Mouse (Mus musculus) right cerebral cortex, postnatal 4 days (tissue): ENCODE measurements around the gene Pcnp.
"Not testable (repeated sequence)": the region's sequence is repeated elsewhere in the genome, so short reads cannot be mapped to it uniquely, and the experiment has no call there.

Experiments used
- DNase-seq: peaks from one replicate; pipeline ENCODE4 v3.0.0-alpha.2; 2022

The Pcnp gene

DNA sequence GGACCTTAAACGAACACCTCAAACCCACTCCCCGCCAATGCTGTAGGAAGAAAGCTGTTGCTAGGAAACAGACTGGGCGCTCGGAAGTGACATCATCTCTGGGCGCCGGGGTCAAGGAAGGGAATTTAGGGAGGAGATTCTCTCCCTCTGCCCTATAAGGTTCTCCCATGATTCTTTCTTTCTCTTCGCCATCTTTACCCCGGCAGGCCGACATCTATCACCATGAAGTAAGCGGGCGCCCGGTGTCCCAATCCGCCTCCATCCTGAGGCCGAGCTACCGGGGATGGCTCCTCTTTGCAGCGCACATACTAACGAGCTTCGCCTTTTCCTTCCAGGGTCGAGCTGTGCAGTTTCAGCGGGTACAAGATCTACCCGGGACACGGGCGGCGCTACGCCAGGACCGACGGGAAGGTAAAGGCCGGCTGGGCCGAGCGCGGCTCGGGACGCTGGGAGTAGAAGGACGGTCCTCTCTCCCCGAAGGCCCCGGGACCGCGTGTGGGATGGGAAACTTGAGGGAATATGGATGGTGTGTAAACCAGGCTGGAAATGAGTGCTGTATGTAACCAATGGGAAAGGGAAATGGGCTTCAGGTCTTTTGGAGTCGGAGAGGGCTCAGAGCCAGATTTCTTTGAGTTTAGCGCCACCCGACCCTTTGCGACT lies 63.2 kb downstream of the Pcnp start, which contains the start of gene Rpl24:
Gene Rpl24, plus strand, starts transcription at position 64 of the 660 bp plus-strand sequence.
- peak; percentile 97 for DNase-seq

- DNase-seq, result no peak
Observed at GRCm38 (mm10) chr16:55964126-55964949, 65.2 kb downstream of the Pcnp start.

DNA sequence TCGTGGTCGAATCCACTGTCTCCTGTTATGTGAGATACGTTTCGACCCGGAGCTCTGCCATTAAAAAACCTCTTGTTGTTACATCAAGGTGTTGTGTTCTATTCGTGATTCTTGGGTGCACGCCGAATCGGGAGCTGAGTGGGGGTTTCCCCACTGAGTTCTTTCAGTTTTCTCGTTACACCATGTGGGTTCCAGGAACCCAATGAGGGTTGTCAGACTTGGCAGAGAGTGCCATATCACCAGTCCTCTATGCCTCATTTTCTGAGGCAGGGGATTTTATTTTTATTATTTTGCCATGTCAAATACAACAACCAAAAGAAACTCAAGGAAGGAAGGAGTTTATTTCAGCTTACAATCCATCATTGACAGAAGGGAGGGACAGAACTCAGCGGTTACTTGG lies 66.5 kb downstream of the Pcnp start:
- DNase-seq, result not testable (repeated sequence)
